9 mouse cellular contexts compared by ENCODE assay signal in the genomic region with DNA sequence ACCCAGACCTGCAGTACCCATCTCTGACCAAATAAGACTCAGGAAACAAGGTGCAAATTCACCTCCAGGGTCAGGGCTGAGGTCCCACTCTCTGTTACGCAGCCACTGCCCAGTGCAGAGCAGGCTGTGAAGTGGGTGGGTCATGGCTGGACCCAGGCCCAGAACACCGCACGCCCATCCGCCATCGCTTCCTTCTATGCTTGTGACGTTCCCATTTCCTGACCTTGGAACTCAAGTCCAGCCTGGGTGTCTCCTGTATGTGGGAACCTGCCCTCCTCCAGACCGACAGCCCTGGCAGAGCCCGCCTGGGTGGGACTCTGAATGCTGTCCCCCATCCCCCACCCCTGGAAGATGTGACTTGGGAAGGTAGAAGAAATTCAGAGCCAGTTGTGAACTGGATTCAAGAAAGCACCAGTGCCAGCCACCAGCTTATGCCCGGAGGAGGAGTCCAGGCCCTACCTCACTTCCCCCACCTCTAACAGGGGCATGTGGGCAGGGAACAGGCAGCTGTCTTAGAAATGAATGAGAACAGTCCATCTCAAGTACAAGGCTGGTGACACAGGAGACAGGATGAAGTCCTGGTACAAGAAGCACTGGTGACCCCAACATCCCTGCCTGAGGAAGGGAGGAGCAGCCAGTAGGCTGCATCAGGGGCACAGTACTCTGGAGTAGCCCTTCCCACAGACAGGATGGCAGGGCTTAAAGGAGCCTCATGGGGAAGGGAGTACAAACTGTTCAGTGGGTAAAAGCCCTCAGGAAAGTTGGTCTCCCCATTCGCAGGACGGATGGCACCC. TPM values are rescaled to one million over a fixed set of nuclear protein-coding genes. Genes with fewer than 3 reads are reported as not detected.
DNase-seq lines count a peak whose midpoint lies in the region; ATAC-seq and TF ChIP-seq lines count a peak whose summit lies in the region.
"Had no signal": no experiment of that assay in that cellular context is flagged by ENCODE, and none has a peak within 500 bp of the region (broad histone marks: within the 10 kb centered on the region; RNA-seq: fewer than 3 reads in every experiment).

No protein-coding gene starts in this region.

- peak overlapping the region; percentile 23; the same call in 1 of the 2 replicates for H3K4me3 ChIP-seq in ES-Bruce4 (ENCODE audit: low read depth, low read length)
- no peak overlapping the region for H3K4me3 ChIP-seq in forebrain, embryonic 14.5 days (ENCODE audit: low read depth, low read length)
- no peak overlapping the region for H3K4me3 ChIP-seq in hindbrain, embryonic 14.5 days (replicated peaks; ENCODE audit: low read length)
- H3K4me3 ChIP-seq in lung, embryonic 15.5 days = no peak overlapping the region
- no peak overlapping the region for H3K4me3 ChIP-seq in liver, postnatal 0 days (ENCODE audit: low read depth, low read length)

- peak overlapping the region; percentile 28 for H3K4me2 ChIP-seq in forebrain, embryonic 14.5 days (ENCODE audit: low read length)
- H3K4me2 ChIP-seq in hindbrain, embryonic 14.5 days (replicated peaks) = peak overlapping the region; percentile 23; the same call in 1 of the 2 replicates
- no peak overlapping the region for H3K4me2 ChIP-seq in lung, embryonic 15.5 days
- no peak overlapping the region for H3K4me2 ChIP-seq in liver, postnatal 0 days (ENCODE audit: low read depth, low read length)

- TF ChIP-seq CTCF in ES-Bruce4 (IDR thresholded peaks at IDR 0.05; ENCODE audit: low read depth, low read length) = no peak
- no peak for TF ChIP-seq CTCF in liver, postnatal 0 days (IDR thresholded peaks at IDR 0.05; ENCODE audit: low read depth)

- no peaks in the 10 kb centered on the region for H3K36me3 ChIP-seq in ES-Bruce4 (ENCODE audit: control insufficient read depth, insufficient read depth, low read length, poor library complexity, severe bottlenecking)
- H3K36me3 ChIP-seq in forebrain, embryonic 14.5 days (ENCODE audit: control insufficient read depth, insufficient read depth, low read length) = no peaks in the 10 kb centered on the region
- no peaks in the 10 kb centered on the region for H3K36me3 ChIP-seq in hindbrain, embryonic 14.5 days (replicated peaks; ENCODE audit: control insufficient read depth, insufficient read depth)
- no peaks in the 10 kb centered on the region for H3K36me3 ChIP-seq in lung, embryonic 15.5 days
- H3K36me3 ChIP-seq in liver, postnatal 0 days (replicated peaks; ENCODE audit: insufficient read depth, low read length) = no peaks in the 10 kb centered on the region
- H3K36me3 ChIP-seq: G1E had no signal

- H3K4me1 ChIP-seq in ES-Bruce4 (ENCODE audit: control insufficient read depth, insufficient read depth, low read length) = peaks cover 2% of the 10 kb centered on the region
- peaks cover 50% of the 10 kb centered on the region for H3K4me1 ChIP-seq in forebrain, embryonic 14.5 days (ENCODE audit: control insufficient read depth, insufficient read depth, low read length)
- H3K4me1 ChIP-seq in hindbrain, embryonic 14.5 days (replicated peaks; ENCODE audit: control insufficient read depth, insufficient read depth, low read length) = peaks cover 32% of the 10 kb centered on the region
- H3K4me1 ChIP-seq in lung, embryonic 15.5 days = peaks cover 66% of the 10 kb centered on the region
- peaks cover 16% of the 10 kb centered on the region for H3K4me1 ChIP-seq in liver, postnatal 0 days (ENCODE audit: insufficient read depth)

- no peak overlapping the region for H3K9ac ChIP-seq in ES-Bruce4 (ENCODE audit: low read depth, poor library complexity, severe bottlenecking)
- H3K9ac ChIP-seq in forebrain, embryonic 14.5 days (ENCODE audit: low read length) = peak overlapping the region; percentile 51
- H3K9ac ChIP-seq in hindbrain, embryonic 14.5 days = no peak overlapping the region
- no peak overlapping the region for H3K9ac ChIP-seq in lung, embryonic 15.5 days
- no peak overlapping the region for H3K9ac ChIP-seq in liver, postnatal 0 days (replicated peaks)

- no peak for TF ChIP-seq POLR2A in ES-Bruce4 (IDR thresholded peaks at IDR 0.05; ENCODE audit: insufficient read depth, low read length)

- peak; percentile 39 for DNase-seq in forebrain, embryonic 14.5 days (ENCODE audit: low spot score)
- DNase-seq in hindbrain, embryonic 14.5 days (ENCODE audit: low spot score) = no peak
- DNase-seq in cerebellum, adult 8-10 months = no peak
- DNase-seq in liver, postnatal 0 days = no peak
- no peak for DNase-seq in layer of hippocampus, adult 9-11 months

- TF ChIP-seq EP300 in ES-Bruce4 (IDR thresholded peaks at IDR 0.05; ENCODE audit: insufficient read depth, low read depth, low read length) = no peak
- TF ChIP-seq EP300 in liver, postnatal 0 days (IDR thresholded peaks at IDR 0.05; ENCODE audit: low read depth) = no peak

- H3K9me3 ChIP-seq in ES-Bruce4 (replicated peaks; ENCODE audit: control insufficient read depth, insufficient read depth, low read length, poor library complexity, severe bottlenecking) = no peaks in the 10 kb centered on the region
- no peaks in the 10 kb centered on the region for H3K9me3 ChIP-seq in forebrain, embryonic 14.5 days (replicated peaks; ENCODE audit: control insufficient read depth, low read length)
- H3K9me3 ChIP-seq in hindbrain, embryonic 14.5 days (ENCODE audit: control insufficient read depth, low read length) = no peaks in the 10 kb centered on the region
- H3K9me3 ChIP-seq in lung, embryonic 15.5 days = no peaks in the 10 kb centered on the region
- no peaks in the 10 kb centered on the region for H3K9me3 ChIP-seq in liver, postnatal 0 days (ENCODE audit: low read length)
- H3K9me3 ChIP-seq: G1E had no signal

- H3K27me3 ChIP-seq in ES-Bruce4 (ENCODE audit: control insufficient read depth, insufficient read depth, low read length, poor library complexity, severe bottlenecking) = no peaks in the 10 kb centered on the region
- H3K27me3 ChIP-seq in forebrain, embryonic 14.5 days (replicated peaks; ENCODE audit: control insufficient read depth, insufficient read depth, low read length) = no peaks in the 10 kb centered on the region
- peaks cover 26% of the 10 kb centered on the region for H3K27me3 ChIP-seq in hindbrain, embryonic 14.5 days (ENCODE audit: control insufficient read depth, insufficient read depth, low read length)
- H3K27me3 ChIP-seq in lung, embryonic 15.5 days = 0 out of 2 replicates have a peak, but pooled peaks cover 5% of the 10 kb centered on the region
- peaks cover 7% of the 10 kb centered on the region; the same call in 1 of the 2 replicates for H3K27me3 ChIP-seq in liver, postnatal 0 days (ENCODE audit: insufficient read depth, low read length)

- WGBS in forebrain, embryonic 14.5 days = 41% methylated on average over 11 of the region's 11 CpGs
- 56% methylated on average over 11 of the region's 11 CpGs for WGBS in hindbrain, embryonic 14.5 days
- 73% methylated on average over 11 of the region's 11 CpGs for WGBS in lung, embryonic 15.5 days
- WGBS in liver, postnatal 0 days (ENCODE audit: insufficient replicate concordance) = 80% methylated on average over 11 of the region's 11 CpGs

- no peak overlapping the region for H3K27ac ChIP-seq in ES-Bruce4 (ENCODE audit: insufficient read depth, low read length)
- H3K27ac ChIP-seq in forebrain, embryonic 14.5 days (ENCODE audit: low read depth, low read length) = peak overlapping the region; percentile 86
- H3K27ac ChIP-seq in hindbrain, embryonic 14.5 days = peak overlapping the region; percentile 63; the same call in 1 of the 2 replicates
- H3K27ac ChIP-seq in lung, embryonic 15.5 days = peak overlapping the region; percentile 25; the same call in 1 of the 2 replicates
- no peak overlapping the region for H3K27ac ChIP-seq in liver, postnatal 0 days (ENCODE audit: low read depth)

- ATAC-seq in forebrain, embryonic 14.5 days = no peak; the same call in 1 of the 2 replicates
- ATAC-seq in hindbrain, embryonic 14.5 days (ENCODE audit: low FRiP score) = peak; percentile 35
- ATAC-seq in lung, embryonic 15.5 days (ENCODE audit: borderline replicate concordance, extremely low read depth, low FRiP score, low TSS enrichment) = no peak
- ATAC-seq in liver, postnatal 0 days = no peak
- ATAC-seq in erythroid progenitor cell, adult 5-6 weeks (replicated peaks; ENCODE audit: low FRiP score, poor library complexity, severe bottlenecking) = no peak

RNA-seq across cellular contexts. Expression of a gene that starts 31.4 kb away (rescaled TPM):
- polyA plus RNA-seq in ES-Bruce4 (2011; ENCODE audit: insufficient read depth, insufficient read length, low read depth, missing spikeins) = 2.9 and 4.0 TPM in 2 replicates
- 27.5 and 30.8 TPM in 2 replicates for polyA plus RNA-seq in forebrain, embryonic 14.5 days (2014; fragmentation: Nextera tagmentation; extraction: Ambion mirVana)
- polyA plus RNA-seq in hindbrain, embryonic 14.5 days (2014; fragmentation: Nextera tagmentation; extraction: Ambion mirVana) = 46.5 and 47.2 TPM in 2 replicates
- 59.1 and 64.7 TPM in 2 replicates for polyA plus RNA-seq in lung, embryonic 15.5 days (2015; fragmentation: Nextera tagmentation; extraction: Ambion mirVana)
- polyA plus RNA-seq in liver, postnatal 0 days (2015; fragmentation: Nextera tagmentation; extraction: Ambion mirVana) = 1.3 and 1.4 TPM in 2 replicates
- total RNA-seq in erythroid progenitor cell, adult 5-6 weeks (2015; ENCODE audit: low replicate concordance) = not detected in 2 replicates
- total RNA-seq in erythroid progenitor cell, adult 5-6 weeks (2017; ENCODE audit: low replicate concordance) = not detected in 2 replicates

RNA-seq across cellular contexts. Expression of a gene that starts 31.8 kb away (rescaled TPM):
- polyA plus RNA-seq in ES-Bruce4 (2011; ENCODE audit: insufficient read depth, insufficient read length, low read depth, missing spikeins) = 7.3 and 9.5 TPM in 2 replicates
- 35.8 and 39.5 TPM in 2 replicates for polyA plus RNA-seq in forebrain, embryonic 14.5 days (2014; fragmentation: Nextera tagmentation; extraction: Ambion mirVana)
- polyA plus RNA-seq in hindbrain, embryonic 14.5 days (2014; fragmentation: Nextera tagmentation; extraction: Ambion mirVana) = 27.5 and 28.8 TPM in 2 replicates
- polyA plus RNA-seq in lung, embryonic 15.5 days (2015; fragmentation: Nextera tagmentation; extraction: Ambion mirVana) = 37.3 and 39.7 TPM in 2 replicates
- 15.8 and 16.5 TPM in 2 replicates for polyA plus RNA-seq in liver, postnatal 0 days (2015; fragmentation: Nextera tagmentation; extraction: Ambion mirVana)
- 44.4 and 49.4 TPM in 2 replicates for total RNA-seq in erythroid progenitor cell, adult 5-6 weeks (2015; ENCODE audit: low replicate concordance)
- 28.2 and 37.7 TPM in 2 replicates for total RNA-seq in erythroid progenitor cell, adult 5-6 weeks (2017; ENCODE audit: low replicate concordance)

RNA-seq across cellular contexts. Expression of a gene that starts 32.1 kb away (rescaled TPM):
- 162 and 185 TPM in 2 replicates for polyA plus RNA-seq in ES-Bruce4 (2011; ENCODE audit: insufficient read depth, insufficient read length, low read depth, missing spikeins)
- polyA plus RNA-seq in forebrain, embryonic 14.5 days (2014; fragmentation: Nextera tagmentation; extraction: Ambion mirVana) = 94.5 and 98.2 TPM in 2 replicates
- polyA plus RNA-seq in hindbrain, embryonic 14.5 days (2014; fragmentation: Nextera tagmentation; extraction: Ambion mirVana) = 32.3 and 41.0 TPM in 2 replicates
- 217 and 227 TPM in 2 replicates for polyA plus RNA-seq in lung, embryonic 15.5 days (2015; fragmentation: Nextera tagmentation; extraction: Ambion mirVana)
- 64.2 and 67.0 TPM in 2 replicates for polyA plus RNA-seq in liver, postnatal 0 days (2015; fragmentation: Nextera tagmentation; extraction: Ambion mirVana)
- total RNA-seq in erythroid progenitor cell, adult 5-6 weeks (2015; ENCODE audit: low replicate concordance) = 544 and 682 TPM in 2 replicates
- total RNA-seq in erythroid progenitor cell, adult 5-6 weeks (2017; ENCODE audit: low replicate concordance) = 404 and 639 TPM in 2 replicates

RNA-seq across cellular contexts. Expression of a gene that starts 37.7 kb away (rescaled TPM):
- 109 and 121 TPM in 2 replicates for polyA plus RNA-seq in ES-Bruce4 (2011; ENCODE audit: insufficient read depth, insufficient read length, low read depth, missing spikeins)
- 154 and 159 TPM in 2 replicates for polyA plus RNA-seq in forebrain, embryonic 14.5 days (2014; fragmentation: Nextera tagmentation; extraction: Ambion mirVana)
- 115 and 125 TPM in 2 replicates for polyA plus RNA-seq in hindbrain, embryonic 14.5 days (2014; fragmentation: Nextera tagmentation; extraction: Ambion mirVana)
- polyA plus RNA-seq in lung, embryonic 15.5 days (2015; fragmentation: Nextera tagmentation; extraction: Ambion mirVana) = 274 and 284 TPM in 2 replicates
- polyA plus RNA-seq in liver, postnatal 0 days (2015; fragmentation: Nextera tagmentation; extraction: Ambion mirVana) = 144 and 150 TPM in 2 replicates
- 377 and 483 TPM in 2 replicates for total RNA-seq in erythroid progenitor cell, adult 5-6 weeks (2015; ENCODE audit: low replicate concordance)
- total RNA-seq in erythroid progenitor cell, adult 5-6 weeks (2017; ENCODE audit: low replicate concordance) = 503 and 597 TPM in 2 replicates

Comparison
In these comparisons a context has a peak if more than half of its experiments do, and no peak if none do; other contexts are left out.
1. H3K27ac ChIP-seq: peak in forebrain, embryonic 14.5 days (single experiment), hindbrain, embryonic 14.5 days (single experiment) and lung, embryonic 15.5 days (single experiment); none in ES-Bruce4 (single experiment) and liver, postnatal 0 days (single experiment).
2. H3K4me2 ChIP-seq: peak in forebrain, embryonic 14.5 days (single experiment) and hindbrain, embryonic 14.5 days (single experiment); none in lung, embryonic 15.5 days (single experiment) and liver, postnatal 0 days (single experiment).